Mouse (Mus musculus) heart, postnatal 4 days (tissue): Measurements from ENCODE around the gene 1700021F07Rik. TPM values are rescaled to one million over a fixed set of nuclear protein-coding genes. Genes with fewer than 3 reads are reported as not detected.

Experiments
- DNase-seq: peaks from one replicate; pipeline ENCODE4 v3.0.0; 2021
- total RNA-seq, 2 experiments: library from RNA; stranded (reverse); gene quantifications; 2 replicates each; pipeline ENCODE4 v1.2.3; 2021

The 1700021F07Rik gene
- total RNA-seq = not detected

DNA sequence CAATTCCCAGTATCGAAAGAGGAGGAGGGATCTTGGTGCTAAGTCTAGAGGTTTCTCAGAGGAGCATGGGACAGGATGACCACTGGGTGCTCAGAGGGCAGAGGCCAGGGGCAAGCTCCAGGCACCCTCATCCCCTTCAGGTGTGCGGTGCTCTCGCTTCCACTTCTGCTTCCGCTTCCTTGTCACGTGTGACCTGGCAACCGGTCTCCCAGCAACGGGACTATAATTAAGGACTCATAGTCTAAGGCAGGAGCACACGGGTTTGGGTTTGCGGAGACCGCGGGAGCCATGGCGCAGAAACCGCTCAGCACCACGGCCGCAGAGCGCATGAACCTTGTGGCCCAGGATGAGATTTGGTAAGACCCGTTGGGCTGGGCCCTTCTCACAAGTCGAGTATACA is at the start of gene 1700021F07Rik:
TSS of gene 1700021F07Rik (plus strand) at position 211 of the 400 bp plus-strand sequence.
- no peak for DNase-seq

DNA sequence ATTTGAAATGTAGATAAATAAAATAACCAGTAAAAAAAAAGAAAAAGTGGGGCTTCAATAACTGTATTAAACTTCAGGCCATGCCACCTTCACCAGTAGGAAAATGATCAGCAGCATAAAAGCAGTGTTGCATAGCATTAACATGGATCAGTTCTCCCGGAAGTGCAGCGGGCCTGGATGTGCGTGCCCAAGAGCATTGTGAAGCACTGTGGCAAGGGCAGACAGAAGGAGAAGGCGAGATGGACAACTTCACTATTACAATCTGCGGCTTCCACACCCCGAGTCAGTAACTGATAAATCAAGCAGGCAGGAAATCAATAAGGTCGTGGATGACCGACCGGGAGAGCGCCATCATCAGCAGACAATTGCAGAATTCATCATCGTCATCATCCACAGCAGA is 49.2 kb upstream of the 1700021F07Rik start:
- DNase-seq = no peak

DNA sequence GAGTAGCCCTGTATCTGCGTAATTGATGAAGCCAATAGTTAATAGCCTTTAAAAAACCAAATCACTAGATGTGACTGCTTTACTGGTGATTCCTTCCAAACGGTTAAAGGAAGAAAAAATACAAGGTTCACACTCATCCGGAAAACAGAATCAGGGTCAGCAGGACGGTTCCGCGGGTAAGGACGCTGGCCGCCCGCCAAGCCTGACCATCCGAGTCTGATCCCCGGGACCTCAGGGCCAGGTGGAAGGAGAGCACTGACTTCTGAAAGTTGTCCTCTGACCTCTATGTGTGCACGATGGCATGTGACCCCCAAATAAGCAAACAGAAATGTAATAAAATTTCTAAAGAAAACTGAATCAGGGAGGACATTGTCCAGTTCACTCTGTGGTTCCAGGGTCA is 43.3 kb upstream of the 1700021F07Rik start:
- no peak for DNase-seq

DNA sequence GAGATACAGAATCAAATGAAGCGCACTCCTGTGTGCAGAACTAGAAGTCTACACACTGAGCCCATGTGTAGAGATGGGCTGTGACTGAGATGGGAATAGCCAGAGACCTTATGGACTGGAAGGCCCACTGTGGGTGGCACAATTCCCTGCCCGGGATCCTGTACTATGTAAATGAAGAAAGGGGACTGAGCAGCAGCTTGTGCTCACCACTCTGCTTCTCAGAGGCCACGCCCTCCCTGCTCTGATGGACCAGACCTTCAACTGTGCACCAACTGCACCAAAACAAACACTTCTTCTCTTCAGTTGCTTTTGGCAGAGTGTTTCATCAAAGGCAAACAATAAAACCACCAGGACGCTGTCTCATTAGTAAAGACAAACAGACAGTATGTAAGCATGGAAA is 37.9 kb upstream of the 1700021F07Rik start:
- no peak for DNase-seq

DNA sequence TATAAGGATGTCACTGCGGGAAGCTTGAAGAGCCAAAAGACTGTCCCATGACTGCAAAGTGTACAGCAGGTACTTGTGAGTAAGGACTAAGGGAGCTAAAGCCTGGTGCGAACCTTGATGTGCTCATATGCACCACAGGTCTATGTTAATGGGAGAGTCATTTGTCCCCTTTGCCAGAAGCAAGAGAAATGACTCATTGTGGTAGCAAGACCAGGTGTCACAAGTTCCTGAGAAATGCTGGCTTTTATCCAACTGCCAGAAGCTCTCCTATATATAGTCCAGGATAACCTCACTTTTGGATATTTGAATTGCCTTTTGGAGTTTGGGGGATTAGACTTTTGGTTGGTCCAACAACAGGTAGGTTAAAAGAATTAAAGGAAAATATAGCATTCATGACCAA is 22.8 kb upstream of the 1700021F07Rik start:
- no peak for DNase-seq

DNA sequence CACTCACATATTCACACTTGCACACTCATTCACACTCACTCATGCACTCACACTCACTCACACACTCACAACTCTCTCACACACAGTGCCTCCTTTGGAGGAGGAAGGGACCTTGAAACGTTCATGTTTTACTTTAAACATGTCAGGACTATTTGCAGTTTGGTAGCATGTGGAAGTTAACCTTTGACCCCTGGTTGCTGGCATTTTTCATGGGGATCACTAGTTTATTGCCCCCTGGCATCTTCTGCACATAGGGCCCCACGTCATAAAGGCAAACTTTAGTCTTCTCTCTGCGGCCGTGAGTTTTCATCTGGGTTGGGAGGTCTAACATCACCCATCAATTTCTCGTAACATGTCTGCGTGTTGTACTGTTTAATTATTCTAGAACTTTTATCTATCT is 8.4 kb upstream of the 1700021F07Rik start:
- no peak for DNase-seq

DNA sequence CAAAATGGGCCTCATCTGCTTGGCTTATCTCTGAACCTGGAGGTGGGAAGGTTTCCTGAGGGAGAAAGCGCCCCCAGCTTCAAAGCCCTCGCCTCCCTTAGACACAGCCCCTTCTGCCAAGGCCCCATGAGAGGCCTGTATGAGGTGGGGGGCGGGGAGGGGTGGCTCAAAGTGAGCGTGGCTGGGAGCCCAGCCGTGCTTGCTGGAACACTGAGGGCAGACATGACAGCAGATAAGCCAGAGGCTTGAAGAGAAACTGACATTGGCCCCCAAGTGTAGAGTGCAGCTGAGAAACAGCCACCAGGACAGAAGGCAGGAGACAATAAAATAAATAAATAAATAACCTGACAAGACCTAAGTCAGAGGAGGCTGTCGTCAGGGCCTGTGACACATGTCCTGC is 7.2 kb upstream of the 1700021F07Rik start:
- DNase-seq = peak; percentile 32

DNA sequence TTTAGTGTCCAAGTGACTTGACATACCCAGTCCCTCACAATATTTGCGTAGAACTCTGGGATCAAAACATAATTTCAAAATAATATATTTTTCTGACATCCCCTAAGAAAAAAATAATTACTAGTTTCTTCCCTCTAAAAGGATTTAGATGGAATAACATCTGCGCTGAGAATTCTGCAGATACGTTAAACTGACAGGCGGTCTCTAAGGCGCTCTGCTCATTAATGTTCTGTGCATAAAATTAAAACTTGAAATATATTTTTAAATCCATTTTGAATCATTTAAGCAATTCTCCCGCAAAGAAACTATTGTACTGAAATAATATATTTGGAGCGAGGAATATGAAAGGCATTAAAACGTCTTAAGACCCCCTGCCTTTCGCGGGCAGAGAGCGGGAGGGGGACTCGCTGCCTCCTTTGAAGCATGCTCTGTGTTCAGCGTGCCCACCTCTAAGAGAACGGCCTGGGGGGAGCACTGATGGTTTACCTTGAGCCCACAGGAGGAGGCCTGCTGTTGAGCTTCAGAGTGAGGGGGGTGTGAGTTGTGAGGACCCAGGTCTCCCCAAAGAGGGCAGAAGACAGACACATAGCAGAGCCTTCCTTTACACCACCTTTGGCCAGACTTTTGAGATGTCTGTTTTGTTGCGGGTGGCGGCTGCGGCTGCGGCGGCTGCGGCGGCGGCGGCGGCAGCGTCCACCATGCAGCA is 6.1 kb upstream of the 1700021F07Rik start:
- no peak for DNase-seq

DNA sequence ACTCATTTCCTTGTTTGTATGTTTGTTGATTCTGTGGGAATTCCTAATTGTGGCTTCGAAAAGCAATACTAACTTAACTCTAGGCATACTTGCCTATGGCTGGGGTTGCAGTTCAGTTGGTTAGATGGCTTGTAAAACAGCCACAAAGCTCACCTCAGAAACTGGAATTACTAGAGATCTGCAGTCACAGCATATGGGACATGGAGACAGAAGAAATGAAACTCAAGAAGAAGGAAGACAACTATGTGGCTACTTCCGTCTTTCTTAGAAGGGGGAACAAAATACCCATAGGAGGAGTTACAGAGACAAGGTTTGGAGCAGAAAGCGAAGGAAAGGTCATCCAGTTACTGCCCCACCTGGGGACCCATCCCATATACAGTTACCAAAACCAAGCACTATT is 6.1 kb downstream of the 1700021F07Rik start:
- no peak for DNase-seq

DNA sequence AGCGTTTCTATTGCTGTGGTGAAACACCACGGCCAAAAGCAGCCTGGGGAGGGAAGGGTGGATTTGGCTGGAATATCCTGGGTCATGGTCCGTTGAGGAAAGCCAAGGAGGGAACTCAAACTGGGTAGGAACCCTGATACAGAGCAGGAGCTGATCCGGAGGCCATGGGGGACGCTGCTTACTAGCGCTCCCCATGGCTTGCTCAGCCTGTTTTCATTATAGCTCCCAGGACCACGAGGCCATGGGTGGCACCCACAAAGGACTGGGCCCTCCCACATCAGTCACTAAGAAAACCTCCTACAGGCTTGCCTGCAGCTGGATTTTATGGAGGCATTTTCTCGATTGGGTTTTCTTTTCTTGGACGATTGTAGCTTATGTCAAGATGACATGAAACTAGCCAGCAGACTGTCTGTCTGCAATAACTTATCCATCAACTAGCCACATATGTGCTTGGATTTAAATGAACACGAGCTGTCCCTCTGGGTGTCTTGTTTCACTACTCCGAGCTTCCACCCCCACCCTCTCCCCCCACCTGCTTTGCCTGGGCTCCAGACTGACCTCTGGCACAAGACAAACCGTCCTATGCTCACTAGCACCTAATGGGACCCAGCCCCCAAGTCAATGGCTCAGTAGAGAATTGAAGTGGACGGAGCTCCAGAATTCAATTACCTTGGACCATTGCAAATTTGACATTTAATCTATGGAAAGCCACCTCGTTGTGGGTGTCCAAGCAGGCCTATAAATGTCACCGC is 10.5 kb downstream of the 1700021F07Rik start:
- DNase-seq = no peak

DNA sequence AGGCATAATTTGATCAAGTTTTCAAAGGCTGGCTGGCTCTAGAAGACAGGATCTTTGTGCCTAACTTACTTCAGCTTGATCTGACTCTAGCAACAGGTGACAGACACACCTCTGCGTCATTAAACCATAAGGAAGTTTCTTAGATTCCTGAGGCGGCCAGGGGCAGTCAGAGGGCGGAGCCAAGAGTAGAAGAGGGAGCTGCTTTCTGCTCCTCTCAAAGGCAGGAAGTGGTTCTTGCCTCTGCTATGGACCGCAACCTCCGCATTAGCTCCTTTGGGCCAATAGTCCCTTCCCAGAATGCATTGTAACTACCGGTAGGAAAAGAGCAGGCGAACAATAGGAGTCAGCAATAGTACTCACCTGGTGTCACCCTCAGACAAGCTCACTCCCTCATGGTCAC is 12.2 kb downstream of the 1700021F07Rik start:
- no peak for DNase-seq

DNA sequence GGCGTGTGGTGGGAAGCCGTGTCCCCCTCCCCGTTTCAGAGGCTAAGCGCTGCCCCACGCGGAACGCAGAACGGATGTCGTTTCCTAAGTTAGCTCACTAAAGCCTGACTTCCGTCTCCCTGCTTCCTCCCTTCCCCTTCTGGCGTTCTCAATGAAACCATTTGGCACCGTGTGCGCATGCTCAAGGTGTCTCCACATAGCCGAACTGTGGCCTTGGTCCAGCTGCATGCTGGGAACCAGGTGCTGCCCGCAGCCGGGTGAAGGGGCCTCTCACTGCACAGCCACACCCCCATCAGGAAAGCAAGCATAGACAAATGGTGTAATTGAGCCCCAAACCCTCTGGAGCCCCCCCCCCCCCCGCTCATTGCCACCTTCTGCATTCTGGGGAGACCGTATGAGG is 13.0 kb downstream of the 1700021F07Rik start:
- no peak for DNase-seq

DNA sequence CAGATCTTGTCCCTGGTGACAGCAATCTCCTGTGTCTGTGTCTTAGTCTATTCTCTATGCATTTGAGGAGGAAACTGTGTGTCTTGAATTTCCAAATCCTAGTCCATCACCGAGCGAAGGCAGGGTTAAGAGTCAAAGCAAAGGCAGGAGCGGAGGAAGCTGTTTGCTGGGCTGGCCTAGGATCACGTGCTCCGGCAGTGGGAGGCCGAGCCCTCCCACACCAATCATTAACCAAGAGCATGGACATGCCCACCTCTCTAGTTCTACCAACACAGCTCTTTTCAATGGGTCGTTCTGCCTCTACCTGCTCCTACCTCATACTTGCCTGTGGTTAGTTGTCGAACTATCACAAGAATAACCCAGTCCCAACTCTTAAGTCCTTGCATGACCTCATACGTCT is 13.5 kb downstream of the 1700021F07Rik start:
- no peak for DNase-seq

DNA sequence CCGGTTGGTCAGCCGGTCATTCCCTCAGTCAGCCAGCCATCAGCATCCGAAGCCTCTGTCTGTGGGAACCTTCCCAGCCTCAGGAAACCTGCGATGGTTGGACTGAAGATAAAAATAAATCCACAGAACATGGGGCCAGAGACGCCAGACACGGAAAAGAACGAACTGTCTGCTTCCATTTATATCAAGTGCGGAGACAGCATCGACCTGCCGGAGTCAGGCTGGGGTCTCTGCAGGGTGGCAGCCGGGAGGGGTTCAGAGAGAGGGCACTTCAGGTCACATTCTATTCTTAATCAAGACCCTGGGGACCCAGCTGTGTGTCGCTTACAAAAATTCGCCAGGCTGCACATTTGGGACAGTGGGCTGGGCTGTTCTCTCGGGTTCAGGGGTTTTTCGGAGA is 17.4 kb downstream of the 1700021F07Rik start:
- no peak for DNase-seq

DNA sequence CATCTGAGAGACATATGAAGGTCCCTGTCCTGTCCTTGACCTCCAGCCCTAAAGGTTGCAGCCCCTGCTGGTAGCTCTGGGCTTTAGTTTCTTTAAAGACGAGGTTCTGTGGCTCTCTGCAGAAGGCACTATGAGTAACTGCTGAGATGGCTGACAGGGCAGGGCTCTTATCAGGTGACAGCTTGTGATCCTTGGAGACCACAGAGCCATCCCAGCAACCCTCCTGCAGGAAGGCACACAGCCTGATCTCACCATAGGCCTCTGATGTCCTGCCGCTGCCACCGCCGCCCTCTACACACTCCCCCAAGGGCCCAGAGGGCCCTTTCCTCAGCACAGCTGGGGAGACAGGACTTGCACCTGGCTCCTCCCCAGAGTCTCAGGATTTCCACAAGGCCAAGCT is 19.4 kb downstream of the 1700021F07Rik start:
- DNase-seq = no peak

DNA sequence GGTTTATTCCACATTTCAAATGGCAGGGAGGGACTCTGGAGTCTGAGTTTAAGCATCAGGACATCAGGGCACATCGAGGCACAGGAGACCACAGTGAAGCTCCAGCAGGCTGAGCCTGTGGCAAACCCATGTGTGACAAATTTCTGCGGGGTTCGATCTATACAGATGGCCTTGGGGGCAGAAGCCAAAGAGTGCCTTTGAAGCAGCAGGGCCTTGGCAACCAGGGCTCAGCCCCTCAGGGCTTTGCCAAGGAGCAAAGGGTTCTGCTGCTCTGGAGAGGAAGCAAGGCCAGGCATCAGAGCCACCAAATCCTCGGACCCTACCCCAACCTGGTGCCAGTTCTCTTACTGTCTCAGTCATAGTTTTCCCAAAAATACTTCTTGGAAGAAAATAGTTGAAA is 20.3 kb downstream of the 1700021F07Rik start:
- DNase-seq = no peak

DNA sequence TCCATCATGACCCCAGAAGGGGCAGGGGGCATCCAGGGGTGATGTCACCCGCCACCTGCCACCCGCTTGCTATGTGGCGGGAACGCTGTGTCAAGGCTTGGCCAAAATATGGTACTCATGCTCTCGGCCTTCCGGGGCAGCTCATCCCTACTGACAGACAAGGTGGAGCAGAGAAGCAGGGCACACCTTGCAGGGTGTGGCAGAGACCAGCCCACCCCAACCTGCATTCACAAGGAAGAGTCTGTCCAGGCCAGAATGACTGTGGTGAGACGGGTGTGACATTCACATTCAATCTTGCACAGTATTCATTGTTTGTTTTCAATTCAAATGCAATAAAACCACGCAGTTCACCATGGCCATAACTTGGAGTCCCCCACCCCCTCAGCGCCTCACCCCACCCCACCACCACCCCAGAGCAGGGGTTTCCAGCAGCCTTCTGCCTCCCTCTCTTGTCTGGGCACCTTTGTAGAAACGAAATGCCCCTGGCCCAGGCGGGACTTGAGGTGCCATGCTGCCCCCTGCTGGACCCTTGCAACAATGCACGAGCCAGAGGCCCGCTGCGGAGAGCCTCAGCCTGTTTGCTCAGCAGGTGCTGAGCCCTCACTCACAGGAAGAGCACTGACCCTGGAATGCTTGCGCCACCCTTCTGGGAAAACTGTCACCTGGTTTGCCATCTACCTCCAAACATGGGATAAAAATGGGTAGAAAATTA is 23.8 kb downstream of the 1700021F07Rik start:
- peak; percentile 90 for DNase-seq

DNA sequence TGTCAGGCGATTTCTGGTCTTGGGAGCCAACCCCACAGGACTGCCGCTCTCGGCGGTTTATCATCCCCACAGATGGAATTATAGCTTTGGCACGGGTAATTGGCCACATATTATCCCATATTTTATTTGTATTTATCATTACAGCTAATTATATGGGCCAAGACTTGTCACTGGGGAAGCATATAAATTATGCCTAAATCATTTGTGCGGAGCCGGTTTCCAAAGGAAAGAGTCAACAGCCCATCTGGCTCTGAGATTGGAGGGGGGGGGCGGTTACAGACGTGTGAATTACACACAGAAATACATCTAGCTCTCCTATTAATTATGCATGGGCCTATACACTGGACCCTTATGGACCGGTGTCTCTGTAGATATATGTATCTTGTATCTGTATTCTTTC is 26.9 kb downstream of the 1700021F07Rik start:
- no peak for DNase-seq

DNA sequence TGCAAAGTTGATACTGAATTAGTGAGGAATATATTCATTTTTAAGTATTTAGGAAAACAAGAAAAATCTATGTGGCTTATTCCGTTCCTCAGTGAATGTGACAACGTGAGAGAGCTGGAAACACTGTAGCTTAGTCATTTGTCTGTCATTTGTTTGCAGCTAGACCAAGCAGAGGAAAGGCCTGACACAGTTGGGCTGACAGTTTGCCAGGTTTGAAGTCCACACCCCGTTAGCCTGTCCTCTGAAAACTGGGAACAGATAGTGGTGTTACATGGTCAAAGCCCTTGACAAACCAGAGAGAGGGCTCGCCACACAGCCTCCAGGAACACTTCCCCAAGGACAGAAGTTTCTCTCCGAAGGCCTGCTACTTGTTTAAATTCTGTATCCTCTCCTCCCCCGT is 28.3 kb downstream of the 1700021F07Rik start:
- DNase-seq = peak; percentile 33

DNA sequence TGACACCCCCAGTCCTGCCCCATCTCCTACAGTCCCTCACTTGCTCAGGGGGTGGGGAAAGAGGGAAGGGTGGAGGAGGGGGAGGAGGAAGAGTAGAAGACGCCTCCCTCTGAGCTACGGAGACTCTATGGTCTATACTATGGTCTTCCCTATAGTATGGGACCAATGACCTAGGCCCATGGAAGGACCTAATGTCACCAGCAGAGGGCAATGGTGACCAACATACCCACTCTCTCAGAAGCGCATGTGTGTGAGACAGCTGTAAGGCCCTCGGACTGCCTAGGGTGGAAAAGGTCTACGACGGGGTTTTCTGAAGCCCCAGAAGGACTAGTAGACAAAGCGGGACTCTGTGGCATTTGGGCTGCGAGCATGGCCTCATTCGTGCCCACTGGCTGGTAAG is 31.5 kb downstream of the 1700021F07Rik start:
- peak; percentile 31 for DNase-seq

DNA sequence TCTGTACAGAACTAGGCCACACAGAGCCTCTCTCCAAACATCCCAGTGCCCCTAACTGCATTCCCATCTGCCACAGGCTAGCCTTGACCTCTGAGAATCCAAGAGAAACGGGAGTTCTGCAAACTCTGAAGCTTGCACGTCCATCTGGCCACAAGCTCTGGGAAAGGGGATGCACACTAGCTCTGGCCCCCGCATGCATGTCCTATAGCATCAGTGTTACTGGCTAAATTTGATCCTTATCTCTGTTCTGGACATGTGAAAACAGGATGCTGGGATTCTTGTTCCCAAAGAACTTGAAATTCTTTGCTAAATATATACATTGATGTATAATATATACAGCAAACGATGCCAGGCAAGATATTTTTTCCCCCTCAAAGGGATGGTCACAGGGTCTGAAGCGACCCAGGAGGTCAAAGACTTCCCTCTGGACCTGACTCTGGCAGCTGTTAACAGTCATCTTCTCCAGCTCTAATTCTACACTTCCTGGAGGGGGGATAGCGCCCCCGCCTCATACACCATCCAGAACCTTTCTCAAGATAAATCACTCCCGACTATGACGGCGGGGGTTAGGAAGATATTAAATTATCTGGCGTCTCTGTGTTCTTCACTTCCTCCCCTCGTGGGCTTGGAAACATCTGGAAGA is 36.5 kb downstream of the 1700021F07Rik start:
- no peak for DNase-seq

DNA sequence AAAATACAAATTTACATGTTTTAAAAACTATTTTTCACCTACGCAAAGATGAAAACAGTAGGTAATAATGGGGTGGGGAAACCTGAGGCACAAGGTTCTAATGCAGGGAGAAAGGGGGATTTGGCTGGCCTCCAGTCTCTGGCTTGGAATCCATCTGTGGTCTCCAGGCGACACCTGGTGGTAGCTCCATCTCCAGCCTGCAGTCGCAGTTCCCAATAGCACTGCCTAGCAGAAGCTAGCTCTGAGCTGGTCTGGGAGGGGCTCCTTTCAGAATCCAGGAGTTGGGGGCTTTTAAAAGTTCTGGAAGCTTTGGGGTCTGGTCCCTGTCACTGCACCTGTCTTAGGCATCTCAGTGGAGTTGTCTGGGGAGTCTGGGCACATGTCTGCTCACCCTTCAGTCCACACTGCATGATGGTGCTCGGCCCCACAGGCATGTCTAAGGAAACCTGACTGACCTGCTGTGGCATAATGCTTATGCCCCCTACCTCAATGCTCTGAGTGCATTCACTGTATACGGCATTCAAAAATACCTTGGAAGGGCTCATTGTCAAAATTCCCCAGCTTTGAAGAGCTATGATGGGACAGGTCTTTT is 39.6 kb downstream of the 1700021F07Rik start:
- DNase-seq = peak; percentile 86

DNA sequence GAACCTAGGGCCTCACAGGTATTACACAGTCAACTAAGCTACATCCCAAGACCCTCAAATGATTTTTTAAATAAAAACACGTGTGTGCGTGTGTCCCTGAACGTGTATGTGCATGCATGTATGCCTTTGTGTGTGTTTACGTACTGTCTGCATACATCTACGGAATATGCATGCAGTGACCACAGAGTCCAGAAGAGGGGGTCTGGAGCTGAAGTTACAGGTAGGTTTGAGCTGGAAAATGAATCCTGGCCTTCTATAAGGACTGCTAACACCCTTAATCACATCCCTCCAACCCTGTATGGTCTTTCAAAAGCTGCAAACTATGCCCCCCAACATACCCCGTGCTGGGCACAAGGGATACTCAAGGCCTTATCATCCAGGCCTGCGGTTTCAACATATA is 41.0 kb downstream of the 1700021F07Rik start:
- peak; percentile 26 for DNase-seq
